Mouse (Mus musculus): ENCODE measurements around the gene Liph. TPM values are rescaled to one million over a fixed set of nuclear protein-coding genes. Genes with fewer than 3 reads are reported as not detected.

Gene Liph
- total and polyA plus RNA-seq, 3 experiments: 0.11 TPM; not detected in 2

GRCm38 (mm10) chr16:21984091-21984490, 11.4 kb downstream of the Liph start:
- ATAC-seq (ENCODE audit: extremely low read depth, insufficient number of reproducible peaks, low FRiP score, poor library complexity, severe bottlenecking) (no peak), DNase-seq (ENCODE audit: low spot score) (no peak)

GRCm38 (mm10) chr16:21983581-21983980, 11.9 kb downstream of the Liph start:
- Histone ChIP-seq H3K4me3 (ENCODE audit: low read depth, low read length) (no peak overlapping the region), H3K4me1 (ENCODE audit: insufficient read depth, low read depth, low read length) (no peaks in the 10 kb centered on the region), H3K27me3 (ENCODE audit: insufficient read depth, low read length) (peaks cover 12% of the 10 kb centered on the region; the same call in 1 of the 2 replicates), H3K36me3 (replicated peaks) (no peaks in the 10 kb centered on the region), H3K9me3 (replicated peaks) (no peaks in the 10 kb centered on the region)
- TF ChIP-seq GATA2 (IDR thresholded peaks at IDR 0.05; ENCODE audit: borderline replicate concordance, low read depth, low read length): no peak
- TF ChIP-seq CTCF (IDR thresholded peaks at IDR 0.05; ENCODE audit: low read depth, low read length): no peak
- no peak for TF ChIP-seq GATA1 (IDR thresholded peaks at IDR 0.05; ENCODE audit: borderline replicate concordance, low read length)
- TF ChIP-seq POLR2AphosphoS5 (IDR thresholded peaks at IDR 0.05; ENCODE audit: insufficient replicate concordance, low read depth, low read length): no peak
- no peak for TF ChIP-seq TAL1 (conservative IDR thresholded peaks at IDR 0.05; ENCODE audit: low read depth, low read length)
- ATAC-seq (ENCODE audit: extremely low read depth, insufficient number of reproducible peaks, low FRiP score, poor library complexity, severe bottlenecking): no peak
- DNase-seq (ENCODE audit: low spot score): no peak

More at GRCm38 (mm10) chr16:21984091-21984490, 11.4 kb downstream of the Liph start:
- no peaks in the 10 kb centered on the region for H3K9me3 ChIP-seq (replicated peaks)
- TF ChIP-seq TAL1 (conservative IDR thresholded peaks at IDR 0.05; ENCODE audit: low read depth, low read length) (no peak), POLR2AphosphoS5 (IDR thresholded peaks at IDR 0.05; ENCODE audit: insufficient replicate concordance, low read depth, low read length) (no peak), GATA1 (IDR thresholded peaks at IDR 0.05; ENCODE audit: borderline replicate concordance, low read length) (no peak), GATA2 (IDR thresholded peaks at IDR 0.05; ENCODE audit: borderline replicate concordance, low read depth, low read length) (no peak), CTCF (IDR thresholded peaks at IDR 0.05; ENCODE audit: low read depth, low read length) (no peak)
- H3K27me3 ChIP-seq (ENCODE audit: insufficient read depth, low read length): peaks cover 8% of the 10 kb centered on the region; the same call in 1 of the 2 replicates
- no peaks in the 10 kb centered on the region for H3K36me3 ChIP-seq (replicated peaks)
- no peak overlapping the region for H3K4me3 ChIP-seq (ENCODE audit: low read depth, low read length)
- no peaks in the 10 kb centered on the region for H3K4me1 ChIP-seq (ENCODE audit: insufficient read depth, low read depth, low read length)

GRCm38 (mm10) chr16:21983146-21983545, 12.3 kb downstream of the Liph start:
- no peak for TF ChIP-seq CTCF (IDR thresholded peaks at IDR 0.05; ENCODE audit: low read depth, low read length)
- no peak for TF ChIP-seq GATA2 (IDR thresholded peaks at IDR 0.05; ENCODE audit: borderline replicate concordance, low read depth, low read length)
- TF ChIP-seq POLR2AphosphoS5 (IDR thresholded peaks at IDR 0.05; ENCODE audit: insufficient replicate concordance, low read depth, low read length): no peak
- no peak for TF ChIP-seq GATA1 (IDR thresholded peaks at IDR 0.05; ENCODE audit: borderline replicate concordance, low read length)
- TF ChIP-seq TAL1 (conservative IDR thresholded peaks at IDR 0.05; ENCODE audit: low read depth, low read length): no peak
- ATAC-seq (ENCODE audit: extremely low read depth, insufficient number of reproducible peaks, low FRiP score, poor library complexity, severe bottlenecking) (no peak), DNase-seq (ENCODE audit: low spot score) (no peak)
- no peak overlapping the region for H3K4me3 ChIP-seq (ENCODE audit: low read depth, low read length)
- no peaks in the 10 kb centered on the region for H3K9me3 ChIP-seq (replicated peaks)
- H3K36me3 ChIP-seq (replicated peaks): no peaks in the 10 kb centered on the region
- peaks cover 13% of the 10 kb centered on the region; the same call in 1 of the 2 replicates for H3K27me3 ChIP-seq (ENCODE audit: insufficient read depth, low read length)
- no peaks in the 10 kb centered on the region for H3K4me1 ChIP-seq (ENCODE audit: insufficient read depth, low read depth, low read length)

- TF ChIP-seq TAL1 (conservative IDR thresholded peaks at IDR 0.05; ENCODE audit: low read depth, low read length) (no peak), GATA1 (IDR thresholded peaks at IDR 0.05; ENCODE audit: borderline replicate concordance, low read length) (no peak), GATA2 (IDR thresholded peaks at IDR 0.05; ENCODE audit: borderline replicate concordance, low read depth, low read length) (no peak), POLR2AphosphoS5 (IDR thresholded peaks at IDR 0.05; ENCODE audit: insufficient replicate concordance, low read depth, low read length) (no peak), CTCF (IDR thresholded peaks at IDR 0.05; ENCODE audit: low read depth, low read length) (no peak)
- Histone ChIP-seq H3K4me3 (ENCODE audit: low read depth, low read length) (no peak overlapping the region), H3K9me3 (replicated peaks) (no peaks in the 10 kb centered on the region), H3K27me3 (ENCODE audit: insufficient read depth, low read length) (peaks cover 40% of the 10 kb centered on the region), H3K4me1 (ENCODE audit: insufficient read depth, low read depth, low read length) (no peaks in the 10 kb centered on the region), H3K36me3 (replicated peaks) (no peaks in the 10 kb centered on the region)
- DNase-seq (ENCODE audit: low spot score) (no peak), ATAC-seq (ENCODE audit: extremely low read depth, insufficient number of reproducible peaks, low FRiP score, poor library complexity, severe bottlenecking) (no peak)
Measured at GRCm38 (mm10) chr16:21977347-21977746, 18.1 kb downstream of the Liph start.

- DNase-seq (ENCODE audit: low spot score) (no peak), ATAC-seq (ENCODE audit: extremely low read depth, insufficient number of reproducible peaks, low FRiP score, poor library complexity, severe bottlenecking) (no peak)
- Histone ChIP-seq H3K9me3 (replicated peaks) (no peaks in the 10 kb centered on the region), H3K36me3 (replicated peaks) (no peaks in the 10 kb centered on the region), H3K4me1 (ENCODE audit: insufficient read depth, low read depth, low read length) (no peaks in the 10 kb centered on the region), H3K27me3 (ENCODE audit: insufficient read depth, low read length) (peaks cover 40% of the 10 kb centered on the region), H3K4me3 (ENCODE audit: low read depth, low read length) (no peak overlapping the region)
- TF ChIP-seq GATA1 (IDR thresholded peaks at IDR 0.05; ENCODE audit: borderline replicate concordance, low read length) (no peak), CTCF (IDR thresholded peaks at IDR 0.05; ENCODE audit: low read depth, low read length) (no peak), GATA2 (IDR thresholded peaks at IDR 0.05; ENCODE audit: borderline replicate concordance, low read depth, low read length) (no peak), POLR2AphosphoS5 (IDR thresholded peaks at IDR 0.05; ENCODE audit: insufficient replicate concordance, low read depth, low read length) (no peak), TAL1 (conservative IDR thresholded peaks at IDR 0.05; ENCODE audit: low read depth, low read length) (no peak)
Measured at GRCm38 (mm10) chr16:21976203-21976602, 19.3 kb downstream of the Liph start.

GRCm38 (mm10) chr16:21971446-21971845, 24.0 kb downstream of the Liph start:
- no peaks in the 10 kb centered on the region for H3K4me1 ChIP-seq (ENCODE audit: insufficient read depth, low read depth, low read length)
- no peak overlapping the region for H3K4me3 ChIP-seq (ENCODE audit: low read depth, low read length)
- no peak for TF ChIP-seq GATA2 (IDR thresholded peaks at IDR 0.05; ENCODE audit: borderline replicate concordance, low read depth, low read length)
- no peak for TF ChIP-seq CTCF (IDR thresholded peaks at IDR 0.05; ENCODE audit: low read depth, low read length)
- no peak for TF ChIP-seq TAL1 (conservative IDR thresholded peaks at IDR 0.05; ENCODE audit: low read depth, low read length)
- TF ChIP-seq GATA1 (IDR thresholded peaks at IDR 0.05; ENCODE audit: borderline replicate concordance, low read length): no peak
- no peak for TF ChIP-seq POLR2AphosphoS5 (IDR thresholded peaks at IDR 0.05; ENCODE audit: insufficient replicate concordance, low read depth, low read length)
- no peak for DNase-seq (ENCODE audit: low spot score)
- H3K9me3 ChIP-seq (replicated peaks): no peaks in the 10 kb centered on the region
- H3K36me3 ChIP-seq (replicated peaks): no peaks in the 10 kb centered on the region
- ATAC-seq (ENCODE audit: extremely low read depth, insufficient number of reproducible peaks, low FRiP score, poor library complexity, severe bottlenecking): no peak
- H3K27me3 ChIP-seq (ENCODE audit: insufficient read depth, low read length): peaks cover 13% of the 10 kb centered on the region; the same call in 1 of the 2 replicates
